Mouse (Mus musculus): ENCODE results near the gene Usp37. TPM values are rescaled to one million over a fixed set of nuclear protein-coding genes. Genes with fewer than 3 reads are reported as not detected.

The Usp37 gene
- 37.2 and 38.0 TPM in 2 replicates for polyA plus RNA-seq (2015; fragmentation: Nextera tagmentation; extraction: Ambion mirVana)

GRCm38 (mm10) chr1:74544184-74544583 is at the start of gene Usp37:
Gene Usp37 (minus strand): TSS chr1:74544284.
- peaks cover 8% of the 10 kb centered on the region for H3K4me1 ChIP-seq
- no peak for ATAC-seq (ENCODE audit: insufficient number of reproducible peaks, insufficient read depth, low FRiP score, low TSS enrichment, low read depth)
- H3K4me2 ChIP-seq: no peak within 1 kb of the TSS
- H3K4me3 ChIP-seq: no peak within 1 kb of the TSS
- no peaks in the 10 kb centered on the region for H3K36me3 ChIP-seq
- no peaks in the 10 kb centered on the region for H3K27me3 ChIP-seq
- H3K27ac ChIP-seq: no peak within 1 kb of the TSS
- H3K9me3 ChIP-seq: no peaks in the 10 kb centered on the region
- H3K9ac ChIP-seq: no peak within 1 kb of the TSS
- 81% methylated on average over 4 of the region's 4 CpGs for WGBS

GRCm38 (mm10) chr1:74587773-74588445 is 43.8 kb upstream of the Usp37 start, which contains the start of the genes Zfp142 and Bcs1l:
Gene Zfp142 (minus strand): TSS chr1:74588246.
Gene Bcs1l (plus strand): TSS chr1:74588289.
- H3K36me3 ChIP-seq: peaks cover 44% of the 10 kb centered on the region
- H3K9me3 ChIP-seq: no peaks in the 10 kb centered on the region
- peak within 1 kb of the TSS; percentile 67 for H3K4me3 ChIP-seq
- peak within 1 kb of the TSS; percentile 86 for H3K27ac ChIP-seq
- 0% methylated on average over 48 of the region's 48 CpGs for WGBS
- ATAC-seq (ENCODE audit: insufficient number of reproducible peaks, insufficient read depth, low FRiP score, low TSS enrichment, low read depth): peak; percentile 99
- H3K27me3 ChIP-seq: no peaks in the 10 kb centered on the region
- peak within 1 kb of the TSS; percentile 91 for H3K4me2 ChIP-seq
- H3K4me1 ChIP-seq: peaks cover 21% of the 10 kb centered on the region
- peak within 1 kb of the TSS; percentile 87 for H3K9ac ChIP-seq

GRCm38 (mm10) chr1:74587233-74587772 is 43.2 kb upstream of the Usp37 start:
- Histone ChIP-seq H3K27me3 (no peaks in the 10 kb centered on the region), H3K9ac (peak overlapping the region; percentile 87), H3K9me3 (no peaks in the 10 kb centered on the region), H3K36me3 (peaks cover 46% of the 10 kb centered on the region), H3K4me3 (peak overlapping the region; percentile 67), H3K4me1 (peaks cover 21% of the 10 kb centered on the region), H3K4me2 (peak overlapping the region; percentile 91), H3K27ac (peak overlapping the region; percentile 86)
- no peak for ATAC-seq (ENCODE audit: insufficient number of reproducible peaks, insufficient read depth, low FRiP score, low TSS enrichment, low read depth)
- WGBS: under 1% methylated on average over 24 of the region's 24 CpGs

GRCm38 (mm10) chr1:74584616-74585398 is 40.7 kb upstream of the Usp37 start:
- no peak overlapping the region for H3K27ac ChIP-seq
- H3K4me1 ChIP-seq: peaks cover 21% of the 10 kb centered on the region
- H3K9me3 ChIP-seq: no peaks in the 10 kb centered on the region
- peak overlapping the region; percentile 58; the same call in 1 of the 2 replicates for H3K9ac ChIP-seq
- no peak overlapping the region for H3K4me3 ChIP-seq
- 93% methylated on average over 3 of the region's 3 CpGs for WGBS
- no peaks in the 10 kb centered on the region for H3K27me3 ChIP-seq
- H3K36me3 ChIP-seq: peaks cover 31% of the 10 kb centered on the region
- no peak overlapping the region for H3K4me2 ChIP-seq
- ATAC-seq (ENCODE audit: insufficient number of reproducible peaks, insufficient read depth, low FRiP score, low TSS enrichment, low read depth): no peak

- WGBS: 84% methylated on average over 3 of the region's 3 CpGs
- Histone ChIP-seq H3K9ac (no peak overlapping the region), H3K9me3 (no peaks in the 10 kb centered on the region), H3K4me3 (no peak overlapping the region), H3K27ac (no peak overlapping the region), H3K4me2 (no peak overlapping the region), H3K27me3 (no peaks in the 10 kb centered on the region), H3K36me3 (peaks cover 48% of the 10 kb centered on the region), H3K4me1 (peaks cover 12% of the 10 kb centered on the region)
- no peak for ATAC-seq (ENCODE audit: insufficient number of reproducible peaks, insufficient read depth, low FRiP score, low TSS enrichment, low read depth)
These were observed 38.5 kb upstream of the Usp37 start for GRCm38 (mm10) chr1:74582621-74583020.

GRCm38 (mm10) chr1:74569739-74570719 is 25.9 kb upstream of the Usp37 start:
- Histone ChIP-seq H3K4me1 (no peaks in the 10 kb centered on the region), H3K27ac (no peak overlapping the region), H3K4me2 (no peak overlapping the region), H3K9ac (no peak overlapping the region), H3K36me3 (peaks cover 92% of the 10 kb centered on the region), H3K27me3 (no peaks in the 10 kb centered on the region), H3K4me3 (no peak overlapping the region), H3K9me3 (no peaks in the 10 kb centered on the region)
- ATAC-seq (ENCODE audit: insufficient number of reproducible peaks, insufficient read depth, low FRiP score, low TSS enrichment, low read depth): no peak
- 92% methylated on average over 29 of the region's 29 CpGs for WGBS

- Histone ChIP-seq H3K9ac (no peak overlapping the region), H3K36me3 (peaks cover 74% of the 10 kb centered on the region)
- 89% methylated on average over 6 of the region's 6 CpGs for WGBS
These were observed 21.8 kb upstream of the Usp37 start for GRCm38 (mm10) chr1:74565834-74566233.

GRCm38 (mm10) chr1:74559061-74559460 is 15.0 kb upstream of the Usp37 start:
- Histone ChIP-seq H3K4me2 (no peak overlapping the region), H3K27ac (no peak overlapping the region), H3K9me3 (no peaks in the 10 kb centered on the region), H3K9ac (no peak overlapping the region), H3K4me1 (no peaks in the 10 kb centered on the region), H3K36me3 (peaks cover 12% of the 10 kb centered on the region), H3K27me3 (no peaks in the 10 kb centered on the region), H3K4me3 (no peak overlapping the region)
- ATAC-seq (ENCODE audit: insufficient number of reproducible peaks, insufficient read depth, low FRiP score, low TSS enrichment, low read depth): no peak
- 78% methylated on average over 5 of the region's 5 CpGs for WGBS

More at GRCm38 (mm10) chr1:74565834-74566233, 21.8 kb upstream of the Usp37 start:
- Histone ChIP-seq H3K27ac (no peak overlapping the region), H3K9me3 (no peaks in the 10 kb centered on the region), H3K4me3 (no peak overlapping the region), H3K27me3 (no peaks in the 10 kb centered on the region), H3K4me1 (no peaks in the 10 kb centered on the region), H3K4me2 (no peak overlapping the region)
- no peak for ATAC-seq (ENCODE audit: insufficient number of reproducible peaks, insufficient read depth, low FRiP score, low TSS enrichment, low read depth)

GRCm38 (mm10) chr1:74542451-74542961 is 1.6 kb downstream of the Usp37 start, which contains the start of gene Plcd4:
Gene Plcd4 (plus strand): TSS chr1:74542888.
- ATAC-seq (ENCODE audit: insufficient number of reproducible peaks, insufficient read depth, low FRiP score, low TSS enrichment, low read depth): no peak
- Histone ChIP-seq H3K27me3 (no peaks in the 10 kb centered on the region), H3K9ac (0 out of 2 replicates have a peak within 1 kb of the TSS, but pooled peaks have one; percentile 21), H3K4me3 (no peak within 1 kb of the TSS), H3K4me2 (peak within 1 kb of the TSS; percentile 41), H3K27ac (no peak within 1 kb of the TSS), H3K4me1 (peaks cover 12% of the 10 kb centered on the region), H3K9me3 (no peaks in the 10 kb centered on the region), H3K36me3 (no peaks in the 10 kb centered on the region)
- WGBS: 2% methylated on average over 6 of the region's 6 CpGs

- ATAC-seq (ENCODE audit: insufficient number of reproducible peaks, insufficient read depth, low FRiP score, low TSS enrichment, low read depth): no peak
- Histone ChIP-seq H3K27me3 (no peaks in the 10 kb centered on the region), H3K9ac (no peak overlapping the region), H3K36me3 (no peaks in the 10 kb centered on the region), H3K4me3 (no peak overlapping the region), H3K4me1 (peaks cover 12% of the 10 kb centered on the region), H3K4me2 (no peak overlapping the region), H3K9me3 (no peaks in the 10 kb centered on the region), H3K27ac (no peak overlapping the region)
These were observed 5.4 kb downstream of the Usp37 start for GRCm38 (mm10) chr1:74538650-74539049.
